Mouse (Mus musculus): ENCODE data around the gene Asb18.

Gene Asb18

DNA sequence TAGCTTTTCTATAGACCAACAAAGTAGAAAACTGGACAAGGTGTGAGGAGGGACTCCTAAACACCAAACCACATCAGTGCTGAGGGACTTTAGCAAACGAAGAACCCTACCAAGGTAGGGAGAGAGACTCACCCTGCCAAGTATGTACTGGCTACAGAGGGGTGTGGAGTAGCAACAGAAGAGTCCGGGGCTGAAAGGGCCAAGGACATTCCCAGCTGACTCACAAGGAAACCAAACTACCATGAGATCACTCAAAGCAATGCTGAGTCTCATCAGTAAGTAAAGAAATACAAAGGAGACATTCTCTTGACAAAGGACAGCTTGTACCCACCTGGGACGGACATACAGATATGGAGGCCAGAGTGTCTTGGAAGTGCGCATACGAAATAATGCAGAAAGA, 5.9 kb upstream of the Asb18 start:
- Histone ChIP-seq H3K36me3 (ENCODE audit: insufficient read depth, low read length) (no peaks in the 10 kb centered on the region), H3K4me1 (replicated peaks; ENCODE audit: low read depth, low read length) (no peaks in the 10 kb centered on the region), H3K9me3 (ENCODE audit: low read length) (no peaks in the 10 kb centered on the region), H3K27me3 (ENCODE audit: insufficient read depth, low read length) (peaks cover 12% of the 10 kb centered on the region; the same call in 1 of the 2 replicates), H3K4me3 (replicated peaks; ENCODE audit: low read length) (no peak overlapping the region)
- TF ChIP-seq POU5F1 (IDR thresholded peaks at IDR 0.05; ENCODE audit: borderline replicate concordance, low read length) (no peak), NANOG (IDR thresholded peaks at IDR 0.05; ENCODE audit: borderline replicate concordance, low read length) (no peak), CTCF (conservative IDR thresholded peaks at IDR 0.05; ENCODE audit: low read length) (no peak)

DNA sequence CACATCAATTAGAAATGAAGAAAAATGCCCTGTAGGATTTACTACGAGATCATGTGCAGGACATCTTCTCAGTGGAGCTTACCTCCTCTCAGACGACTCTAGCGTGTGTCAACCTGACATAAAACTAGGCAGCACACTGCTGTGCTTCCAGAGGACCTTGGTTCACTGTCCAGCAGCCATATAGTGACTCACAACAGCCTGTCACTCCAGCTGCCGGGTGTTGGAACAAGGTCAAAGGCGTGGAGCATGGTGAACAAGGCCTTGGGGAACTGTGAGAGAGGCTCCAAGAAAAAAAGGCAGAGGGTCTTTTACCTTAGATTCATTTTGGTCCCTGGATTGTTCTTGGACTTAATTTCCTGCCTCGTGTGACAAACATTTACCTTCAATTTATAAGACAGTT, 3.6 kb upstream of the Asb18 start:
- TF ChIP-seq POU5F1 (IDR thresholded peaks at IDR 0.05; ENCODE audit: borderline replicate concordance, low read length) (no peak), NANOG (IDR thresholded peaks at IDR 0.05; ENCODE audit: borderline replicate concordance, low read length) (no peak), CTCF (conservative IDR thresholded peaks at IDR 0.05; ENCODE audit: low read length) (no peak)
- peaks cover 5% of the 10 kb centered on the region; the same call in 1 of the 2 replicates for H3K27me3 ChIP-seq (ENCODE audit: insufficient read depth, low read length)
- H3K9me3 ChIP-seq (ENCODE audit: low read length), result no peaks in the 10 kb centered on the region
- no peaks in the 10 kb centered on the region for H3K4me1 ChIP-seq (replicated peaks; ENCODE audit: low read depth, low read length)
- no peak overlapping the region for H3K4me3 ChIP-seq (replicated peaks; ENCODE audit: low read length)
- H3K36me3 ChIP-seq (ENCODE audit: insufficient read depth, low read length), result no peaks in the 10 kb centered on the region

DNA sequence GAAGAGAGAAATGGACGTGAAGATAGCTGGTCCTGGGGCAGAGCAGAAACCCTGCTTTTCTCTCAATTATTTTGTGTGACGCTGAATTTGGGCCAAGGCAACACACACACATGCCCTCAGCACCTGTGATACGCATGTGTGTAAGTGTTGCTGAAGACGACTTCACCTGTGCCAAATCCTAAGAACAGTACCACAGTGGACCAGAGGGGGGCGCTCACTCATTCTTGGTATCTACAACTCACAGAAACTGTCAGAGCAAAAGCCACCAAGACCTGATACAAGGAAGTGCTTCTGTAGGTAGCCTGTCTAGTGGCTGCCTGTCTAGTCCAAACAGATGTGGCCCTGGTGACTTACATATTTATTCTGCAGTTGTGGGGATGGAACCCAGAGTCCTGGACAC, 1.2 kb downstream of the Asb18 start:
- TF ChIP-seq POU5F1 (IDR thresholded peaks at IDR 0.05; ENCODE audit: borderline replicate concordance, low read length) (no peak), CTCF (conservative IDR thresholded peaks at IDR 0.05; ENCODE audit: low read length) (peak; percentile 61)
- peaks cover 5% of the 10 kb centered on the region; the same call in 1 of the 2 replicates for H3K27me3 ChIP-seq (ENCODE audit: insufficient read depth, low read length)
- H3K4me3 ChIP-seq (replicated peaks; ENCODE audit: low read length), result no peak overlapping the region
- H3K9me3 ChIP-seq (ENCODE audit: low read length), result no peaks in the 10 kb centered on the region
- H3K36me3 ChIP-seq (ENCODE audit: insufficient read depth, low read length), result no peaks in the 10 kb centered on the region
- H3K4me1 ChIP-seq (replicated peaks; ENCODE audit: low read depth, low read length), result no peaks in the 10 kb centered on the region

DNA sequence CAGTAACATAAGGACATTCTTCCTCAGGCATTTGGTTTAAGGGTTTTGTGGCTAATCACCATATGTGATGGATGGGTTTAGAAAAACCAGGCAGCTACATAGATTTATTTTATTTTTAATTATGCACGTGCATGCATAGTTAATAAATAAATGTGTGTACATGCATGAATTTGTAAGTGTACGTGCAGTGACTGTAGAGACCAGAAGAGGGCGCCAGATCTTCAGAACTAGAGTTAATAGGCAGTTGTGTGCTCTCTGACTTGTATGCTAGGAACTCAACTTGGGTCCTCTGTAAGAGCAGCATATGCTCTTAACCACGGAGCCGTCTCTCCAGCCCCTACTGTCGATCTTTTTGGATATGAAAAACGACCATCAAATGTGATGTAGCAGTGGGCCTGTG, 1.6 kb downstream of the Asb18 start:
- peaks cover 4% of the 10 kb centered on the region; the same call in 1 of the 2 replicates for H3K27me3 ChIP-seq (ENCODE audit: insufficient read depth, low read length)
- H3K36me3 ChIP-seq (ENCODE audit: insufficient read depth, low read length), result no peaks in the 10 kb centered on the region
- TF ChIP-seq CTCF (conservative IDR thresholded peaks at IDR 0.05; ENCODE audit: low read length) (peak; percentile 68), NANOG (IDR thresholded peaks at IDR 0.05; ENCODE audit: borderline replicate concordance, low read length) (no peak), POU5F1 (IDR thresholded peaks at IDR 0.05; ENCODE audit: borderline replicate concordance, low read length) (no peak)
- H3K4me1 ChIP-seq (replicated peaks; ENCODE audit: low read depth, low read length), result no peaks in the 10 kb centered on the region
- H3K9me3 ChIP-seq (ENCODE audit: low read length), result no peaks in the 10 kb centered on the region
- no peak overlapping the region for H3K4me3 ChIP-seq (replicated peaks; ENCODE audit: low read length)

DNA sequence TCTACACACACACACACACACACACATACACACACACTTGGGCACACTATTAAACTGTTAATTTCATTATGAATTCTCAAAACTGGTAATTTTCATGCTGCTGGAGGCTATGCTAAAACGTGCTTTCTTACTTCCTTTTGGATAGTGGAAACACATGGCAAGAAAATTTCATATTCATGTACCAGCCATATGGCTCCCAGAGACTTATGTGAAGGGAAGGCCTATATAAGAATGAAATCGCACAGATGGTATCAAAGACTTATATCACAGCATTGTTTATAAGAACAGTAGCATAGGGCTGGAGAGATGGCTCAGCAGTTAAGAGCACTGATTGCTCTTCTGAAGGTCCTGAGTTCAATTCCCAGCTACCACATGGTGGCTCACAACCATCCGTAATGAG, 2.3 kb downstream of the Asb18 start:
- TF ChIP-seq CTCF (conservative IDR thresholded peaks at IDR 0.05; ENCODE audit: low read length) (no peak), POU5F1 (IDR thresholded peaks at IDR 0.05; ENCODE audit: borderline replicate concordance, low read length) (no peak), NANOG (IDR thresholded peaks at IDR 0.05; ENCODE audit: borderline replicate concordance, low read length) (no peak)
- Histone ChIP-seq H3K27me3 (ENCODE audit: insufficient read depth, low read length) (no peaks in the 10 kb centered on the region; the same call in 1 of the 2 replicates), H3K4me1 (replicated peaks; ENCODE audit: low read depth, low read length) (no peaks in the 10 kb centered on the region), H3K9me3 (ENCODE audit: low read length) (no peaks in the 10 kb centered on the region), H3K36me3 (ENCODE audit: insufficient read depth, low read length) (no peaks in the 10 kb centered on the region), H3K4me3 (replicated peaks; ENCODE audit: low read length) (no peak overlapping the region)

DNA sequence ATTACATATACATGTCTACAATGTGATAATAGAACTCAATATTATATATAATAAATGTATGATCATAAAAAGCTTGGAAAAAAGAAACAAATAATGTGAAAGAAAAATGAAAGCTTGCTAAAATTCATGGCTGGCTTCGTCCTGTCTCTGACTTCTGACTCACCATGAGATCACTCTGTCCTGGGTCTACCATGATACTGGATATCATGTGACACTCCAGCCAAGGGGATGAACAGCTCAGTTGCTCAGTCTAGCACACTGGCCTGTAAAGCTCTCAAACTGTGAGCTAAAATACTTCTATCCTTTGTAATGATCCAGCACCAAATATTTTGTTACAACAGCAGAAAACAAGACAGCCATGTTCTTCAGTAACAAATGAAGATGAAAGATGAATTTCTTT, 4.4 kb downstream of the Asb18 start:
- no peak for TF ChIP-seq CTCF (conservative IDR thresholded peaks at IDR 0.05; ENCODE audit: low read length)
- no peak for TF ChIP-seq POU5F1 (IDR thresholded peaks at IDR 0.05; ENCODE audit: borderline replicate concordance, low read length)
- no peak for TF ChIP-seq NANOG (IDR thresholded peaks at IDR 0.05; ENCODE audit: borderline replicate concordance, low read length)
- H3K4me1 ChIP-seq (replicated peaks; ENCODE audit: low read depth, low read length), result peaks cover 9% of the 10 kb centered on the region

DNA sequence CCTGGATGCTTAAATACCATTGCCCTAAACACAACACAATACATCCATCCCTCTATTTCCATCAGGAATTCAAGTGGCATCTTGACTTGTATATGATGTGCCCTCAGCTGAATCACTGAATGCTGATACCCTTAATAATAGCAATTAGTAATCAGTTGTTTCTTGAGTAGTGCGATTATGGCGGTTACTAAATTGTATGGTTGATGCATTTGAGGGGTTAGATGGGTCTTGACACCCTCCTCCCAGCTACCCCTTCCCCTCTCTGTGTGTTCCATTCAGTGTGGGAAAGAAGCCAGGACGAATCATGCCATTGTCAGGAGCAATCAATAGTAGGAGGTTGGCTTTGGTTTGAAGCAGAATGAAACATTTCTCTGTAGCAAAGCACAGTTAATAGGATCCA, 5.3 kb downstream of the Asb18 start:
- no peaks in the 10 kb centered on the region for H3K9me3 ChIP-seq (ENCODE audit: low read length)
- H3K36me3 ChIP-seq (ENCODE audit: insufficient read depth, low read length), result no peaks in the 10 kb centered on the region
- H3K4me1 ChIP-seq (replicated peaks; ENCODE audit: low read depth, low read length), result peaks cover 9% of the 10 kb centered on the region
- no peak for TF ChIP-seq POU5F1 (IDR thresholded peaks at IDR 0.05; ENCODE audit: borderline replicate concordance, low read length)
- TF ChIP-seq NANOG (IDR thresholded peaks at IDR 0.05; ENCODE audit: borderline replicate concordance, low read length), result no peak
- no peak for TF ChIP-seq CTCF (conservative IDR thresholded peaks at IDR 0.05; ENCODE audit: low read length)
- peaks cover 10% of the 10 kb centered on the region for H3K27me3 ChIP-seq (ENCODE audit: insufficient read depth, low read length)
- H3K4me3 ChIP-seq (replicated peaks; ENCODE audit: low read length), result no peak overlapping the region

More for the DNA sequence above, 4.4 kb downstream of the Asb18 start:
- no peaks in the 10 kb centered on the region for H3K36me3 ChIP-seq (ENCODE audit: insufficient read depth, low read length)
- H3K27me3 ChIP-seq (ENCODE audit: insufficient read depth, low read length), result peaks cover 6% of the 10 kb centered on the region
- no peaks in the 10 kb centered on the region for H3K9me3 ChIP-seq (ENCODE audit: low read length)
- H3K4me3 ChIP-seq (replicated peaks; ENCODE audit: low read length), result no peak overlapping the region

DNA sequence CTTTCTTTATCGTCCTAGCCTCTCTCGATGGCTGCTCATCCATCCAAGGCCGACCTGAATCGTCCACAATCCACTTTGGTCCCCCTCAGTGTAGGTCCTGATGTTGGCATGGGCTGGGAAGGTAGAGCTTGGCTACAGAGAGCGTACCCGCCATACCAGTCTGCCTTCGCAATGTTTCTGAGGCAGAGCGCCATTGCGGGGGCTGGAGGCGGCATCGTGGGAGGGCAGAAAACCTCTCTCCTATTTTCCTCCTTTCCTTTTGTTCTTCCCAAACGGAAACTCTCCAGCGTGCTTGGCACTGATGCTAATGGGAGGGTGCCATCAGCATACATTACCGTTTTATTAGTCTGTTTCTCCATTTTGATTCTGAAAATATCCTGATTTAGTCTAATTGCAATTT, 7.8 kb downstream of the Asb18 start:
- TF ChIP-seq NANOG (IDR thresholded peaks at IDR 0.05; ENCODE audit: borderline replicate concordance, low read length) (no peak), CTCF (conservative IDR thresholded peaks at IDR 0.05; ENCODE audit: low read length) (no peak), POU5F1 (IDR thresholded peaks at IDR 0.05; ENCODE audit: borderline replicate concordance, low read length) (no peak)
- Histone ChIP-seq H3K27me3 (ENCODE audit: insufficient read depth, low read length) (peaks cover 16% of the 10 kb centered on the region), H3K4me3 (replicated peaks; ENCODE audit: low read length) (no peak overlapping the region), H3K9me3 (ENCODE audit: low read length) (no peaks in the 10 kb centered on the region), H3K36me3 (ENCODE audit: insufficient read depth, low read length) (no peaks in the 10 kb centered on the region), H3K4me1 (replicated peaks; ENCODE audit: low read depth, low read length) (peaks cover 26% of the 10 kb centered on the region)

DNA sequence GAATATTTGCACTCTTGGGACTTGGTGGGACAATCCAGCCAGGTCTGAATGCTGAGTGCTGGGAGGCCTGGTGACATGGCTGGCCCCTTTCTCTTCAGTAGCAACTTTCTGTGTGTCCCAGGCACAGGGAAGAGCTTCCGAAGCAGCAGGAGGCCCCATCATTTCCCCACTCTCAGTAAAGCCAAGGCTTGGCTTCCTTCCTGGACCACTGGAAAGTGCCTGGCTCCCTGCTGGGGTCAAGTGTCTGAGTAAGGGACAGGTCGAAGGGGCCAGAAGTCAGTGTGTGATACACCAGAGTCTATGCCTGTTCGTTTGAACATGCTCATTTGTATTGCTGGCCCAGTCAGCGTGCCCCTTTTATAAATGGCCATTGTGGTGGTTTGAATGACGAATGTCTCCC, 13.5 kb downstream of the Asb18 start:
- Histone ChIP-seq H3K9me3 (ENCODE audit: low read length) (no peaks in the 10 kb centered on the region), H3K4me1 (replicated peaks; ENCODE audit: low read depth, low read length) (peaks cover 28% of the 10 kb centered on the region), H3K36me3 (ENCODE audit: insufficient read depth, low read length) (no peaks in the 10 kb centered on the region), H3K27me3 (ENCODE audit: insufficient read depth, low read length) (peaks cover 58% of the 10 kb centered on the region), H3K4me3 (replicated peaks; ENCODE audit: low read length) (no peak overlapping the region)
- TF ChIP-seq NANOG (IDR thresholded peaks at IDR 0.05; ENCODE audit: borderline replicate concordance, low read length) (no peak), POU5F1 (IDR thresholded peaks at IDR 0.05; ENCODE audit: borderline replicate concordance, low read length) (no peak), CTCF (conservative IDR thresholded peaks at IDR 0.05; ENCODE audit: low read length) (no peak)

Measured in E14TG2a.4 (cell line).